Mouse (Mus musculus): Measurements from ENCODE around the gene Lypd5. TPM values are rescaled to one million over a fixed set of nuclear protein-coding genes. Genes with fewer than 3 reads are reported as not detected.
A peak's percentile ranks its signal among the peaks of the same experiment; 100 is the strongest.

Lypd5 gene
- total and polyA plus RNA-seq, 2 experiments from 2014 or later: not detected

DNA sequence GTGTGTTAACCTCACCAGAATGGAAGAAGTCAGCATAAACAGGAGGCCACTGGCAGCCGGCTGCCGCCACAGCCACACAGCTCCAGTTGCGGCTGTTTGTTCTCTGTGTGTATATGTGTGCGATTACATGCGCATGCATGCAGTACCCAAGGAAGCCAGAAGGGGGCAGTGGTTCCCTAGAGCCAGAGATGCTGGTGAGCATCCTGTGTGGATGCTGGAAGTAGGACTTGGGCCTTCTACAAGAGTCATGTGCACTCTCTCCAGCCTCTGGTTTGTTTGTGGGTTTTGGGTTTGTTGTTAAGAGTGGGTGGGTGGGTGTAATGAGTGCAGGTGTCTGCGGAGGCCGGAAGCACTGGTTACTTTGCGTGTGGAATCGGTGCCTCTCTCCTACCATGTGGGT is 53.9 kb downstream of the Lypd5 start:
- Histone ChIP-seq H3K9ac (replicated peaks; ENCODE audit: low read depth, low read length) (no peak overlapping the region), H3K9me3 (replicated peaks; ENCODE audit: control insufficient read depth, low read length) (0 out of 2 replicates have a peak, but pooled peaks cover 3% of the 10 kb centered on the region), H3K4me1 (ENCODE audit: control insufficient read depth, insufficient read depth) (0 out of 2 replicates have a peak, but pooled peaks cover 4% of the 10 kb centered on the region), H3K36me3 (replicated peaks; ENCODE audit: control insufficient read depth, insufficient read depth, low read length) (peaks cover 34% of the 10 kb centered on the region), H3K27me3 (ENCODE audit: control insufficient read depth, insufficient read depth, low read length) (no peaks in the 10 kb centered on the region), H3K27ac (ENCODE audit: low read depth) (no peak overlapping the region), H3K4me3 (ENCODE audit: low read depth, low read length) (no peak overlapping the region), H3K4me2 (ENCODE audit: low read depth, low read length) (no peak overlapping the region)
- WGBS: 97% methylated on average over 9 of the region's 9 CpGs
- no peak for ATAC-seq (ENCODE audit: insufficient read depth, low read depth)
- no peak for TF ChIP-seq EP300 (IDR thresholded peaks at IDR 0.05; ENCODE audit: low read depth)
- peak; percentile 30; the same call in 1 of the 2 replicates for TF ChIP-seq CTCF (IDR thresholded peaks at IDR 0.05; ENCODE audit: low read depth)
- no peak for DNase-seq (ENCODE audit: low spot score)

Small RNA genes lying within 50 kb of the gene (microRNA-seq; reads per million reads assigned to microRNA genes)
- not detected for gene Gm27592

Other genes starting within 250 kb of the Lypd5 start
- 2.2 and 4.3 TPM in 2 replicates for gene Zfp112, start 236.9 kb upstream of the Lypd5 start, total RNA-seq (2014; rRNA removed; ENCODE audit: low replicate concordance)
- gene Zfp112, start 236.9 kb upstream of the Lypd5 start, polyA plus RNA-seq (2015; fragmentation: Nextera tagmentation; extraction: Ambion mirVana): 3.8 and 3.9 TPM in 2 replicates
- gene Zfp235, start 215.0 kb upstream of the Lypd5 start, total RNA-seq (2014; rRNA removed; ENCODE audit: low replicate concordance): 7.7 and 8.6 TPM in 2 replicates
- gene Zfp235, start 215.0 kb upstream of the Lypd5 start, polyA plus RNA-seq (2015; fragmentation: Nextera tagmentation; extraction: Ambion mirVana): 4.9 and 5.6 TPM in 2 replicates
- gene Zfp114, start 174.1 kb upstream of the Lypd5 start, total RNA-seq (2014; rRNA removed; ENCODE audit: low replicate concordance): 0.19 and 1.1 TPM in 2 replicates
- 0.42 and 0.86 TPM in 2 replicates for gene Zfp114, start 174.1 kb upstream of the Lypd5 start, polyA plus RNA-seq (2015; fragmentation: Nextera tagmentation; extraction: Ambion mirVana)
- gene Zfp111, start 137.8 kb upstream of the Lypd5 start, total RNA-seq (2014; rRNA removed; ENCODE audit: low replicate concordance): 2.2 and 3.5 TPM in 2 replicates
- gene Zfp111, start 137.8 kb upstream of the Lypd5 start, polyA plus RNA-seq (2015; fragmentation: Nextera tagmentation; extraction: Ambion mirVana): 2.4 and 2.7 TPM in 2 replicates
- 2.7 and 6.6 TPM in 2 replicates for gene Zfp109, start 111.6 kb upstream of the Lypd5 start, total RNA-seq (2014; rRNA removed; ENCODE audit: low replicate concordance)
- 1.1 and 1.2 TPM in 2 replicates for gene Zfp109, start 111.6 kb upstream of the Lypd5 start, polyA plus RNA-seq (2015; fragmentation: Nextera tagmentation; extraction: Ambion mirVana)
- gene Zfp108, start 94.4 kb upstream of the Lypd5 start, total RNA-seq (2014; rRNA removed; ENCODE audit: low replicate concordance): 1.1 and 2.5 TPM in 2 replicates
- 1.1 and 1.5 TPM in 2 replicates for gene Zfp108, start 94.4 kb upstream of the Lypd5 start, polyA plus RNA-seq (2015; fragmentation: Nextera tagmentation; extraction: Ambion mirVana)
- gene Zfp93, start 78.8 kb upstream of the Lypd5 start, total RNA-seq (2014; rRNA removed; ENCODE audit: low replicate concordance): 6.8 and 7.8 TPM in 2 replicates
- gene Zfp93, start 78.8 kb upstream of the Lypd5 start, polyA plus RNA-seq (2015; fragmentation: Nextera tagmentation; extraction: Ambion mirVana): 4.1 and 5.0 TPM in 2 replicates
- gene Zfp61, start 48.0 kb upstream of the Lypd5 start, total RNA-seq (2014; rRNA removed; ENCODE audit: low replicate concordance): 3.4 and 14.6 TPM in 2 replicates
- gene Zfp61, start 48.0 kb upstream of the Lypd5 start, polyA plus RNA-seq (2015; fragmentation: Nextera tagmentation; extraction: Ambion mirVana): 6.7 and 6.8 TPM in 2 replicates
- gene Zfp94, start 32.5 kb upstream of the Lypd5 start, total RNA-seq (2014; rRNA removed; ENCODE audit: low replicate concordance): 0.95 and 4.1 TPM in 2 replicates
- 2.8 and 2.9 TPM in 2 replicates for gene Zfp94, start 32.5 kb upstream of the Lypd5 start, polyA plus RNA-seq (2015; fragmentation: Nextera tagmentation; extraction: Ambion mirVana)
- not detected in 2 replicates for gene Tescl, start 15.3 kb upstream of the Lypd5 start, total RNA-seq (2014; rRNA removed; ENCODE audit: low replicate concordance)
- gene Tescl, start 15.3 kb upstream of the Lypd5 start, polyA plus RNA-seq (2015; fragmentation: Nextera tagmentation; extraction: Ambion mirVana): 0.14 TPM in 1 of 2 replicates, not detected in the other
- gene Kcnn4, start 21.1 kb downstream of the Lypd5 start, total RNA-seq (2014; rRNA removed; ENCODE audit: low replicate concordance): 0.69 and 2.0 TPM in 2 replicates
- gene Kcnn4, start 21.1 kb downstream of the Lypd5 start, polyA plus RNA-seq (2015; fragmentation: Nextera tagmentation; extraction: Ambion mirVana): 0.85 and 0.98 TPM in 2 replicates
- 15.5 and 30.2 TPM in 2 replicates for gene Smg9, start 50.4 kb downstream of the Lypd5 start, total RNA-seq (2014; rRNA removed; ENCODE audit: low replicate concordance)
- gene Smg9, start 50.4 kb downstream of the Lypd5 start, polyA plus RNA-seq (2015; fragmentation: Nextera tagmentation; extraction: Ambion mirVana): 13.1 and 13.5 TPM in 2 replicates
- not detected in 2 replicates for gene Irgc1, start 103.1 kb downstream of the Lypd5 start, total RNA-seq (2014; rRNA removed; ENCODE audit: low replicate concordance)
- gene Irgc1, start 103.1 kb downstream of the Lypd5 start, polyA plus RNA-seq (2015; fragmentation: Nextera tagmentation; extraction: Ambion mirVana): not detected in 2 replicates
- gene Plaur, start 113.3 kb downstream of the Lypd5 start, total RNA-seq (2014; rRNA removed; ENCODE audit: low replicate concordance): 13.1 and 16.0 TPM in 2 replicates
- 6.1 and 6.5 TPM in 2 replicates for gene Plaur, start 113.3 kb downstream of the Lypd5 start, polyA plus RNA-seq (2015; fragmentation: Nextera tagmentation; extraction: Ambion mirVana)
- 14.3 and 30.5 TPM in 2 replicates for gene Cadm4, start 132.8 kb downstream of the Lypd5 start, total RNA-seq (2014; rRNA removed; ENCODE audit: low replicate concordance)
- 4.1 and 4.2 TPM in 2 replicates for gene Cadm4, start 132.8 kb downstream of the Lypd5 start, polyA plus RNA-seq (2015; fragmentation: Nextera tagmentation; extraction: Ambion mirVana)
- 24.8 and 36.3 TPM in 2 replicates for gene Zfp428, start 157.8 kb downstream of the Lypd5 start, total RNA-seq (2014; rRNA removed; ENCODE audit: low replicate concordance)
- gene Zfp428, start 157.8 kb downstream of the Lypd5 start, polyA plus RNA-seq (2015; fragmentation: Nextera tagmentation; extraction: Ambion mirVana): 39.1 and 39.3 TPM in 2 replicates
- gene AC161166.1, start 163.3 kb downstream of the Lypd5 start, total RNA-seq (2014; rRNA removed; ENCODE audit: low replicate concordance): not detected in 2 replicates
- gene AC161166.1, start 163.3 kb downstream of the Lypd5 start, polyA plus RNA-seq (2015; fragmentation: Nextera tagmentation; extraction: Ambion mirVana): 0.10 and 0.19 TPM in 2 replicates
- 22.1 and 24.5 TPM in 2 replicates for gene Irgq, start 181.5 kb downstream of the Lypd5 start, total RNA-seq (2014; rRNA removed; ENCODE audit: low replicate concordance)
- 4.5 and 4.8 TPM in 2 replicates for gene Irgq, start 181.5 kb downstream of the Lypd5 start, polyA plus RNA-seq (2015; fragmentation: Nextera tagmentation; extraction: Ambion mirVana)
- gene Pinlyp, start 196.9 kb downstream of the Lypd5 start, total RNA-seq (2014; rRNA removed; ENCODE audit: low replicate concordance): not detected in 2 replicates
- gene Pinlyp, start 196.9 kb downstream of the Lypd5 start, polyA plus RNA-seq (2015; fragmentation: Nextera tagmentation; extraction: Ambion mirVana): not detected in 2 replicates
- 30.3 and 46.1 TPM in 2 replicates for gene Xrcc1, start 197.1 kb downstream of the Lypd5 start, total RNA-seq (2014; rRNA removed; ENCODE audit: low replicate concordance)
- 30.7 and 31.1 TPM in 2 replicates for gene Xrcc1, start 197.1 kb downstream of the Lypd5 start, polyA plus RNA-seq (2015; fragmentation: Nextera tagmentation; extraction: Ambion mirVana)
- 21.2 and 42.2 TPM in 2 replicates for gene Ethe1, start 238.3 kb downstream of the Lypd5 start, total RNA-seq (2014; rRNA removed; ENCODE audit: low replicate concordance)
- gene Ethe1, start 238.3 kb downstream of the Lypd5 start, polyA plus RNA-seq (2015; fragmentation: Nextera tagmentation; extraction: Ambion mirVana): 21.5 and 23.1 TPM in 2 replicates
- gene Zfp575, start 238.4 kb downstream of the Lypd5 start, total RNA-seq (2014; rRNA removed; ENCODE audit: low replicate concordance): 0.04 TPM in 1 of 2 replicates, not detected in the other
- gene Zfp575, start 238.4 kb downstream of the Lypd5 start, polyA plus RNA-seq (2015; fragmentation: Nextera tagmentation; extraction: Ambion mirVana): 0.58 and 0.67 TPM in 2 replicates